Mouse (Mus musculus) retina, adult 2 months (tissue): ENCODE results near the gene Tjap1.
A peak's percentile ranks its signal among the peaks of the same experiment; 100 is the strongest.

Experiments used
- DNase-seq: peaks from one replicate; pipeline ENCODE4 v3.0.0-alpha.2; 2012; ENCODE audit warnings: low read depth, low spot score

The Tjap1 gene

GRCm38 (mm10) chr17:46252571-46253451 lies 30.0 kb downstream of the Tjap1 start:
- DNase-seq: no peak

GRCm38 (mm10) chr17:46251174-46251573 lies 31.7 kb downstream of the Tjap1 start:
- DNase-seq: no peak

- no peak for DNase-seq
These were observed 34.7 kb downstream of the Tjap1 start for GRCm38 (mm10) chr17:46248189-46248522.

- peak; percentile 83 for DNase-seq
These were observed 35.2 kb downstream of the Tjap1 start, which contains the start of the genes Polr1c and Yipf3 for GRCm38 (mm10) chr17:46247512-46248188. Gene Polr1c (minus strand): TSS chr17:46248054. Gene Yipf3 (plus strand): TSS chr17:46248080.

- DNase-seq: no peak
These were observed 38.2 kb downstream of the Tjap1 start for GRCm38 (mm10) chr17:46244579-46244978.

GRCm38 (mm10) chr17:46243624-46244023 lies 39.2 kb downstream of the Tjap1 start:
- no peak for DNase-seq

GRCm38 (mm10) chr17:46242993-46243392 lies 39.8 kb downstream of the Tjap1 start:
- DNase-seq: no peak

- no peak for DNase-seq
These were observed 40.6 kb downstream of the Tjap1 start for GRCm38 (mm10) chr17:46242274-46242673.

GRCm38 (mm10) chr17:46241471-46241870 lies 41.4 kb downstream of the Tjap1 start:
- no peak for DNase-seq

- DNase-seq: no peak
These were observed 43.2 kb downstream of the Tjap1 start for GRCm38 (mm10) chr17:46239516-46240114.

GRCm38 (mm10) chr17:46237480-46237879 lies 45.3 kb downstream of the Tjap1 start:
- no peak for DNase-seq

GRCm38 (mm10) chr17:46237079-46237478 lies 45.7 kb downstream of the Tjap1 start:
- DNase-seq: no peak

GRCm38 (mm10) chr17:46236067-46236466 lies 46.8 kb downstream of the Tjap1 start:
- DNase-seq: no peak

GRCm38 (mm10) chr17:46227576-46227975 lies 55.2 kb downstream of the Tjap1 start:
- no peak for DNase-seq

- no peak for DNase-seq
These were observed 61.2 kb downstream of the Tjap1 start for GRCm38 (mm10) chr17:46221601-46222000.

- no peak for DNase-seq
These were observed 72.3 kb downstream of the Tjap1 start for GRCm38 (mm10) chr17:46210550-46210949.
